Mouse (Mus musculus): Measurements from ENCODE around the gene Tmco1.

Tmco1 gene

GRCm38 (mm10) chr1:167308261-167309054, at the start of gene Tmco1:
Gene Tmco1, plus strand, starts transcription at chr1:167308378.
- peak; percentile 98 for DNase-seq

- DNase-seq = no peak
Measured at GRCm38 (mm10) chr1:167259702-167260101, 48.5 kb upstream of the Tmco1 start.

GRCm38 (mm10) chr1:167261750-167262149, 46.4 kb upstream of the Tmco1 start:
- DNase-seq = no peak

- DNase-seq = no peak
Measured at GRCm38 (mm10) chr1:167262489-167263041, 45.6 kb upstream of the Tmco1 start.

- no peak for DNase-seq
Measured at GRCm38 (mm10) chr1:167265366-167265765, 42.8 kb upstream of the Tmco1 start.

GRCm38 (mm10) chr1:167266720-167267119, 41.5 kb upstream of the Tmco1 start:
- no peak for DNase-seq

GRCm38 (mm10) chr1:167268360-167269063, 39.7 kb upstream of the Tmco1 start:
- no peak for DNase-seq

GRCm38 (mm10) chr1:167269350-167269811, 38.8 kb upstream of the Tmco1 start:
- DNase-seq = no peak

- DNase-seq = no peak
Measured at GRCm38 (mm10) chr1:167269856-167270270, 38.3 kb upstream of the Tmco1 start.

GRCm38 (mm10) chr1:167270342-167271111, 37.7 kb upstream of the Tmco1 start:
- DNase-seq = peak; percentile 69

GRCm38 (mm10) chr1:167271304-167271703, 36.9 kb upstream of the Tmco1 start:
- DNase-seq = no peak

GRCm38 (mm10) chr1:167271841-167272240, 36.3 kb upstream of the Tmco1 start:
- DNase-seq = no peak

- DNase-seq = no peak
Measured at GRCm38 (mm10) chr1:167273380-167274163, 34.6 kb upstream of the Tmco1 start.

- DNase-seq = no peak
Measured at GRCm38 (mm10) chr1:167274646-167275390, 33.4 kb upstream of the Tmco1 start.

GRCm38 (mm10) chr1:167278395-167278794, 29.8 kb upstream of the Tmco1 start:
- no peak for DNase-seq

- DNase-seq = no peak
Measured at GRCm38 (mm10) chr1:167279160-167279715, 28.9 kb upstream of the Tmco1 start.

GRCm38 (mm10) chr1:167280061-167280460, 28.1 kb upstream of the Tmco1 start:
- DNase-seq = no peak

GRCm38 (mm10) chr1:167282112-167282511, 26.1 kb upstream of the Tmco1 start:
- no peak for DNase-seq

- no peak for DNase-seq
Measured at GRCm38 (mm10) chr1:167282768-167283167, 25.4 kb upstream of the Tmco1 start.

GRCm38 (mm10) chr1:167283441-167284257, 24.5 kb upstream of the Tmco1 start:
- peak; percentile 78 for DNase-seq
